Mouse (Mus musculus) Muller cell, postnatal 12 days (primary cell): Measurements from ENCODE around the gene Eed.
A peak's percentile ranks its signal among the peaks of the same experiment; 100 is the strongest.

Source experiments
- DNase-seq: peaks from one replicate; pipeline ENCODE4 v3.0.0-alpha.2; 2015; ENCODE audit errors: inconsistent ontology term

Gene Eed

DNA sequence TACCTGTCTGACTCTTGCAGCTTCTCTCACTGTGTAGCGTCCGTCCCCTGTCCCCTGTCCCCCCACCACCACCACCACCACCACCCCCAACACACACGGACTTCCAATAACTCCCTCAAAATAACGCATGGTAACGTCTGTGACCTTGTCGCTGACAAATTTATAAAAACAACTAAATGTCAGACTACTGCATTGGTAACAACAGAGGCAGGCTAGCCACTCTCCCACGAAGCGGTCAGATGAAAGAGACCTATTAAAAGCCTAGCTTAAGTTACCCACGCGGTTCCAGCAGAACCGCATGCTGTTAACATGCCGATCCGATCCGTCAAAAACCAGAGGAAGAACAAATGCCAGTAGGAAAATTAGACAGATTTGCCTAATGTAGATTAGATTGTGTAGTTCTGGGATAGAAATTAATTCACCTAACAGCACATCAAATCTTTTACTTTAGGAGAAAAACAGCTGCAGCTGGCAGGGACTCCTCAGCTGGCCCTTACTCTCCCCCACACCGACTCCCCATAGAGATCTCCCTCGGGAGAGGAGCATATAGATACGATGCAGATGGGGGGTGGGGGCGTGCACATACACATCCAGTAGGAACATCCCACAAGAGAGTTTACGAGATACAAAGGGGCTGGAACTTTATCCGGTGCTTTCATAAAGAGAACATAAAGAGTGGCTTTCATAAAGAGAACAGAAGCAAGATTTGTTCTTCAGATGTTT is 71.7 kb downstream of the Eed start:
- DNase-seq = no peak

DNA sequence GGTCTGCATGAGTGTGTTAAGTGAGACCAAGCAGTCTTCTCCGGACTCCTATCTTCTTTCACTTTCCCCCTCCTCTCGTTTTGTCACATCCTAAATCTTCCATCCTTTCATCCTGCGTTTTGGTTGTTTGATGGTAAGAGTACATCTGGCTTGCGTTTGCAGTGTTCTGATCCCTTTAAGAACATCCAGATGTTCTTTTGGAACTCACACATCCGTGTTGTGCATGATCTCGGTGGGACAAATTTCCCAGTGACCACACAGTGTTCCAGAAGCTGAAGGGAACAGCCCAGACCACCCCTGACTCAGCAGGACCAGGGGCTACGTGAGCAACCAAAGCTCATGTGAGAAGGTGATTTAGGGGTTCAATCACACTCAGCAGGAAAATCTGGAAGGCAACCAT is 72.4 kb downstream of the Eed start:
- no peak for DNase-seq

DNA sequence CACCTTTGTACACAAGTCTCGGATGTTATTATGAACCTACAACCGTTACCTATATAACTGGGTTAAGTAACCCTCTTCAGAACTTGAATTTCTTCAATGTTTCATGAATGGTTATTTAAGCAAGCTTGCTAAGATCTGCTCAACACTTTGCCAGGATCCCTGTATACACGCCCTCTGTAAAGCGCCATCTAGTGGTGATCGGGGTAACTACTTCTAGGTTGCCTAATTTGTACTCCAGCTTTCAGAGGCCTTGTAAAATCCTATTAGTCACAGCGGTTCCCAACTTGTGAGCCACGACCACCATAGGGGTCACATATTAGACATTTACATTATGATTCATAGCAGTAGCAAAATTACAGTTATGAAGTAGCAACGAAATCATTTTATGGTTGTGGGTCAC is 72.8 kb downstream of the Eed start:
- peak; percentile 63 for DNase-seq
